Mouse (Mus musculus) adipose tissue, adult 10 weeks (tissue): Measurements from ENCODE around the gene Gm21904. TPM values are rescaled to one million over a fixed set of nuclear protein-coding genes. Genes with fewer than 3 reads are reported as not detected.

Source experiments
- polyA plus RNA-seq: library from polyadenylated mRNA; stranded (reverse); fragments of 350-450 nt; fragmentation: Illumina TruSeq; extraction: RNeasy Lipid Tissue Mini Kit (QIAGEN cat#74804); gene quantifications from one replicate; pipeline ENCODE4 v1.2.3, GENCODE M21; 2014; ENCODE audit warnings: low read depth, low replicate concordance

Gene Gm21904
- not detected for polyA plus RNA-seq

GRCm38 (mm10) chrY:17846166-17846565 lies at the start of gene Gm21904:
Gene Gm21904 (minus strand): TSS chrY:17846266.

GRCm38 (mm10) chrY:17874441-17874840 lies 28.4 kb upstream of the Gm21904 start, which contains the start of the genes Gm20772 and Gm20831:
Gene Gm20772 (plus strand): TSS chrY:17874741.
Gene Gm20831 (plus strand): TSS chrY:17874741.

Other genes starting within 250 kb of the Gm21904 start
- gene Gm20772, start 28.5 kb upstream of the Gm21904 start, polyA plus RNA-seq, result not detected
- gene Gm20831, start 28.5 kb upstream of the Gm21904 start, polyA plus RNA-seq, result not detected
- gene Srsy, start 91.1 kb upstream of the Gm21904 start, polyA plus RNA-seq, result not detected
- gene Gm21764, start 215.5 kb upstream of the Gm21904 start, polyA plus RNA-seq, result not detected
- not detected for gene Ssty1, start 242.8 kb upstream of the Gm21904 start, polyA plus RNA-seq